Mouse (Mus musculus): Measurements from ENCODE around the gene Brca1. TPM values are rescaled to one million over a fixed set of nuclear protein-coding genes. Genes with fewer than 3 reads are reported as not detected.
"Not testable (repeated sequence)": the region's sequence is repeated elsewhere in the genome, so short reads cannot be mapped to it uniquely, and the experiment has no call there.

Gene Brca1
- polyA plus RNA-seq (2014; fragmentation: Nextera tagmentation; extraction: Ambion mirVana): 14.7 and 18.2 TPM in 2 replicates

GRCm38 (mm10) chr11:101551751-101552475, at the start of gene Brca1, which contains the start of gene Nbr1:
TSS of gene Brca1 (minus strand) at chr11:101551955.
TSS of gene Nbr1 (plus strand) at chr11:101552149.
- Histone ChIP-seq H3K36me3 (ENCODE audit: control insufficient read depth, insufficient read depth, low read length) (peaks cover 14% of the 10 kb centered on the region), H3K4me1 (ENCODE audit: control insufficient read depth, insufficient read depth, low read length) (peaks cover 19% of the 10 kb centered on the region; the same call in 1 of the 2 replicates), H3K27me3 (ENCODE audit: control insufficient read depth, insufficient read depth, low read length) (no peaks in the 10 kb centered on the region), H3K9ac (replicated peaks; ENCODE audit: low read depth, low read length) (peak within 1 kb of the TSS; percentile 49), H3K27ac (ENCODE audit: low read length) (peak within 1 kb of the TSS; percentile 87), H3K4me3 (ENCODE audit: low read depth, low read length) (peak within 1 kb of the TSS; percentile 80), H3K4me2 (replicated peaks; ENCODE audit: low read depth, low read length) (peak within 1 kb of the TSS; percentile 69), H3K9me3 (ENCODE audit: control insufficient read depth, low read depth, low read length) (no peaks in the 10 kb centered on the region)
- peak; percentile 78 for ATAC-seq (ENCODE audit: insufficient number of reproducible peaks, insufficient read depth, low FRiP score, low read depth)
- under 1% methylated on average over 43 of the region's 43 CpGs for WGBS

- no peak within 1 kb of the TSS for H3K27ac ChIP-seq (ENCODE audit: low read length)
- H3K4me3 ChIP-seq (ENCODE audit: low read depth, low read length): no peak within 1 kb of the TSS
- no peak for ATAC-seq (ENCODE audit: insufficient number of reproducible peaks, insufficient read depth, low FRiP score, low read depth)
- WGBS: 71% methylated on average over 6 of the region's 6 CpGs
- no peak within 1 kb of the TSS for H3K9ac ChIP-seq (replicated peaks; ENCODE audit: low read depth, low read length)
- H3K4me2 ChIP-seq (replicated peaks; ENCODE audit: low read depth, low read length): no peak within 1 kb of the TSS
- H3K36me3 ChIP-seq (ENCODE audit: control insufficient read depth, insufficient read depth, low read length): no peaks in the 10 kb centered on the region
- no peaks in the 10 kb centered on the region for H3K9me3 ChIP-seq (ENCODE audit: control insufficient read depth, low read depth, low read length)
- no peaks in the 10 kb centered on the region for H3K4me1 ChIP-seq (ENCODE audit: control insufficient read depth, insufficient read depth, low read length)
- no peaks in the 10 kb centered on the region for H3K27me3 ChIP-seq (ENCODE audit: control insufficient read depth, insufficient read depth, low read length)
Measured at GRCm38 (mm10) chr11:101599156-101599555, 47.4 kb upstream of the Brca1 start, which contains the start of gene Gm11634. TSS of gene Gm11634 (minus strand) at chr11:101599256.

- 68% methylated on average over 12 of the region's 12 CpGs for WGBS
- H3K9ac ChIP-seq (replicated peaks; ENCODE audit: low read depth, low read length): no peak overlapping the region
- H3K27me3 ChIP-seq (ENCODE audit: control insufficient read depth, insufficient read depth, low read length): no peaks in the 10 kb centered on the region
- no peaks in the 10 kb centered on the region for H3K36me3 ChIP-seq (ENCODE audit: control insufficient read depth, insufficient read depth, low read length)
- H3K4me1 ChIP-seq (ENCODE audit: control insufficient read depth, insufficient read depth, low read length): no peaks in the 10 kb centered on the region
- no peak overlapping the region for H3K4me2 ChIP-seq (replicated peaks; ENCODE audit: low read depth, low read length)
- no peak for ATAC-seq (ENCODE audit: insufficient number of reproducible peaks, insufficient read depth, low FRiP score, low read depth)
- H3K9me3 ChIP-seq (ENCODE audit: control insufficient read depth, low read depth, low read length): no peaks in the 10 kb centered on the region
- no peak overlapping the region for H3K4me3 ChIP-seq (ENCODE audit: low read depth, low read length)
- H3K27ac ChIP-seq (ENCODE audit: low read length): no peak overlapping the region
Measured at GRCm38 (mm10) chr11:101589989-101590624, 38.4 kb upstream of the Brca1 start.

GRCm38 (mm10) chr11:101589444-101589843, 37.7 kb upstream of the Brca1 start:
- no peak overlapping the region for H3K4me2 ChIP-seq (replicated peaks; ENCODE audit: low read depth, low read length)
- no peaks in the 10 kb centered on the region for H3K36me3 ChIP-seq (ENCODE audit: control insufficient read depth, insufficient read depth, low read length)
- no peak for ATAC-seq (ENCODE audit: insufficient number of reproducible peaks, insufficient read depth, low FRiP score, low read depth)
- H3K27ac ChIP-seq (ENCODE audit: low read length): no peak overlapping the region
- H3K27me3 ChIP-seq (ENCODE audit: control insufficient read depth, insufficient read depth, low read length): no peaks in the 10 kb centered on the region
- no peaks in the 10 kb centered on the region for H3K4me1 ChIP-seq (ENCODE audit: control insufficient read depth, insufficient read depth, low read length)
- no peak overlapping the region for H3K4me3 ChIP-seq (ENCODE audit: low read depth, low read length)
- H3K9ac ChIP-seq (replicated peaks; ENCODE audit: low read depth, low read length): no peak overlapping the region
- WGBS: 29% methylated on average over 5 of the region's 5 CpGs
- no peaks in the 10 kb centered on the region for H3K9me3 ChIP-seq (ENCODE audit: control insufficient read depth, low read depth, low read length)

DNA sequence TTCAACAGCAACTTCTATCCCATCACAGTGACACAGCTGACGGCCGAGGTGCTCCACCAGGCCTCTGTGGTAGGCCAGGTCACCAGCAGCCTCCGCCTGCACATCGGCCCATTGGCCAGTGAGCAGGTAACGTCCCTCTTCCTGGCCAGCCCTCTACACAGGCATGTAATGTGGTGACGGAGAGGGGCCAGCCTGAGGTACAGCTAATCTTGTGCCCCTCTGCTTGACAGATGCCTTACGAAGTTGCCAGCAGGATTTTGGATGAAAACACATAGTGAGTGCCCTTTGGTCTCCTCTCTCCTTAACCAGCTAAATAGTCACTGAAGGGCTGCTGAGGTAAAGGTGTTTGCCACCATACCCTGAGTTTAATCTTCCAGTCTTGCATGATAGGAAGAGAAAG, 37.1 kb upstream of the Brca1 start:
- Histone ChIP-seq H3K9ac (replicated peaks; ENCODE audit: low read depth, low read length) (no peak overlapping the region), H3K4me2 (replicated peaks; ENCODE audit: low read depth, low read length) (no peak overlapping the region), H3K4me1 (ENCODE audit: control insufficient read depth, insufficient read depth, low read length) (no peaks in the 10 kb centered on the region), H3K9me3 (ENCODE audit: control insufficient read depth, low read depth, low read length) (no peaks in the 10 kb centered on the region), H3K36me3 (ENCODE audit: control insufficient read depth, insufficient read depth, low read length) (no peaks in the 10 kb centered on the region), H3K27me3 (ENCODE audit: control insufficient read depth, insufficient read depth, low read length) (no peaks in the 10 kb centered on the region), H3K4me3 (ENCODE audit: low read depth, low read length) (no peak overlapping the region), H3K27ac (ENCODE audit: low read length) (no peak overlapping the region)
- peak; percentile 28; the same call in 1 of the 2 replicates for ATAC-seq (ENCODE audit: insufficient number of reproducible peaks, insufficient read depth, low FRiP score, low read depth)
- WGBS: 86% methylated on average over 7 of the region's 7 CpGs

GRCm38 (mm10) chr11:101587676-101588075, 35.9 kb upstream of the Brca1 start:
- Histone ChIP-seq H3K27me3 (ENCODE audit: control insufficient read depth, insufficient read depth, low read length) (no peaks in the 10 kb centered on the region), H3K9me3 (ENCODE audit: control insufficient read depth, low read depth, low read length) (no peaks in the 10 kb centered on the region), H3K4me2 (replicated peaks; ENCODE audit: low read depth, low read length) (no peak overlapping the region), H3K36me3 (ENCODE audit: control insufficient read depth, insufficient read depth, low read length) (no peaks in the 10 kb centered on the region), H3K4me3 (ENCODE audit: low read depth, low read length) (no peak overlapping the region), H3K27ac (ENCODE audit: low read length) (no peak overlapping the region), H3K4me1 (ENCODE audit: control insufficient read depth, insufficient read depth, low read length) (no peaks in the 10 kb centered on the region), H3K9ac (replicated peaks; ENCODE audit: low read depth, low read length) (no peak overlapping the region)
- WGBS: 92% methylated on average over 10 of the region's 10 CpGs
- no peak for ATAC-seq (ENCODE audit: insufficient number of reproducible peaks, insufficient read depth, low FRiP score, low read depth)

DNA sequence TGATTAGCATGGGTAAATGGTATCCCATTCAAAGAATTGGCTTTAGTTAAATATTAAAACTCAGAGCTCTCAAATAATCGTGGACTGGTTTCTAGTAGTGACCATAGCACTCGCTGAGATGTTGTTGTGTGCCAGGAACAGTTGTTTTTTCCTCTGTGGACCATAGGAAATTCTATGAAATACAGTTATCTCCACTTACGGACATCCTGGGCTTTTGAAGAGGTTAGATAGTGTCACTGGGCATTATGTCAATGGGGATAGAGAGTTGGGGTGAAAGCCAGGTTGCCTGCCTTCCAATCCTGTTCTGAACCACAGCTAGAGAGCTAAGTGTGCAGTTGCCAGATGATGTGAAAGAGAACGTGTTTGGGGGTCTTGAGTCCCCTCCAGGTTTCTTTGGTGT, 34.0 kb upstream of the Brca1 start:
- Histone ChIP-seq H3K27me3 (ENCODE audit: control insufficient read depth, insufficient read depth, low read length) (no peaks in the 10 kb centered on the region), H3K9ac (replicated peaks; ENCODE audit: low read depth, low read length) (no peak overlapping the region), H3K9me3 (ENCODE audit: control insufficient read depth, low read depth, low read length) (no peaks in the 10 kb centered on the region), H3K4me3 (ENCODE audit: low read depth, low read length) (no peak overlapping the region), H3K36me3 (ENCODE audit: control insufficient read depth, insufficient read depth, low read length) (no peaks in the 10 kb centered on the region; the same call in 1 of the 2 replicates), H3K27ac (ENCODE audit: low read length) (no peak overlapping the region), H3K4me2 (replicated peaks; ENCODE audit: low read depth, low read length) (no peak overlapping the region), H3K4me1 (ENCODE audit: control insufficient read depth, insufficient read depth, low read length) (no peaks in the 10 kb centered on the region)
- no peak for ATAC-seq (ENCODE audit: insufficient number of reproducible peaks, insufficient read depth, low FRiP score, low read depth)
- 76% methylated on average over 4 of the region's 4 CpGs for WGBS

DNA sequence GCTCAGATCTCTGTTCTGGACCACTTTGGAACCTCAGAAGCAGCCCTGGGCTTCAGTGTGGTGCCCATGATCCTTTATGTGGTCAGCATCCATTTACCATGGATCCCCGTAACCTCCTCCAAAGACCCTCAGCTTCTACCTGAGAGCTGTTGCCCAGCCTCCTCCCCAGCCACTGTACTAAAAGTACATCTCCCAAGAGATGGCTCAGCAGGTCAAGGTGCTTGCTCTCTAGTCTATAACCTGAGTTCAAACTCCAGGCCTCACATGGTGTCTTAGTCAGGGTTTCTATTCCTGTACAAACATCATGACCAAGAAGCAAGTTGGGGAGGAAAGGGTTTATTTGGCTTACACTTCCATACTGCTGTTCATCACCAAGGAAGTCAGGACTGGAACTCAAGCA, 33.3 kb upstream of the Brca1 start:
- WGBS: 100% methylated on average over 1 of the region's 1 CpGs
- not testable (repeated sequence) for H3K9me3 ChIP-seq (ENCODE audit: control insufficient read depth, low read depth, low read length); H3K4me2 ChIP-seq (replicated peaks; ENCODE audit: low read depth, low read length); ATAC-seq (ENCODE audit: insufficient number of reproducible peaks, insufficient read depth, low FRiP score, low read depth); H3K27ac ChIP-seq (ENCODE audit: low read length); H3K36me3 ChIP-seq (ENCODE audit: control insufficient read depth, insufficient read depth, low read length); H3K4me1 ChIP-seq (ENCODE audit: control insufficient read depth, insufficient read depth, low read length); H3K4me3 ChIP-seq (ENCODE audit: low read depth, low read length); H3K9ac ChIP-seq (replicated peaks; ENCODE audit: low read depth, low read length); H3K27me3 ChIP-seq (ENCODE audit: control insufficient read depth, insufficient read depth, low read length)

All from stomach, embryonic 14.5 days (tissue).